Mouse (Mus musculus): ENCODE measurements at regions not wholly inside any gene's neighbourhood (a gene's known extent, or its start where the extent isn't known, plus 50 kb on each side); places are given as distances from the start of the nearest gene placed in this dataset.

DNA sequence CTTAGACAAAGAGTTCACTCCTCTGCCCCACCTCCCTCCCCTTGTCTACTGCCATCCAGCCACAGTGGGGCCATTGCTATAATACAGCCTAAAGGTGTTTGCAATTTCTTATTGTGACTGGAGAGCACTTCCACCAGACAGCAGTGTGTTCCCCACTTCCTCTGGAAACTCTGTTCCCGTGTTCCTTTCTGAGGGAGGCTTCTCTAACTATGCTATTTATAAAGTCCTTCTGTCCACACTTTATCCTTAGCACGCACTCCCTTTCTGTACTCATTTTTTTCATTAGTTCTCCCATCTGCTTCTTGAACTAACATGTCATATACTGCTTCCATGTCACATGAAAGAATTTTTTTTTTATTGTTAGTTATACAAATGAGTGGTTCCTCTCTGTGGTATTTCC is 52.0 kb upstream of the 4930432M17Rik start:
- Histone ChIP-seq H3K4me1 (replicated peaks) (no peaks in the 10 kb centered on the region), H3K9me3 (replicated peaks) (no peaks in the 10 kb centered on the region), H3K36me3 (no peaks in the 10 kb centered on the region), H3K9ac (no peak overlapping the region), H3K4me2 (no peak overlapping the region), H3K27ac (no peak overlapping the region), H3K4me3 (replicated peaks) (no peak overlapping the region), H3K27me3 (no peaks in the 10 kb centered on the region)
- WGBS (ENCODE audit: insufficient replicate concordance), result 38% methylated on average over 2 of the region's 2 CpGs
- no peak for DNase-seq
- no peak for ATAC-seq (ENCODE audit: low read depth)

DNA sequence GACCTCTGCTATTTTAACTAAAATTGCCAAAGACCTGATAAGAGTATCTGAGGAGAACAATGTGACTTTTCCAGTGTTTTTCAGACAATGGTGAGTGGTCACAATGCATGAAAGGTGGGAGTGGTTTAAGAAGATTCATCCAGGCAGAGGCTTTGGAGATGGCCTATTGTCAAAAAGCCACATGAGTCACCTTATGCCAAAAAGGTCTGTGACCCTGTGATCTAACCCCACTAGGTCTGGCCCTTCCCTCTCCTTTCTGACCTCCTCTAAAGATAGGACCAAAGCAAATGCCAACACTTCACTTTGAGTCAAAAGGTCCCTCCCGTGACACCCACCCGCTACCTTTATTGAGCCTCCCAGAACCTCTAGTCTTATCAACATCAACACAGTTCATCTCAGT is 52.4 kb upstream of the 4930432M17Rik start:
- no peaks in the 10 kb centered on the region for H3K36me3 ChIP-seq
- H3K4me3 ChIP-seq (replicated peaks), result no peak overlapping the region
- WGBS (ENCODE audit: insufficient replicate concordance), result 45% methylated on average over 2 of the region's 2 CpGs
- DNase-seq, result no peak
- no peak overlapping the region for H3K27ac ChIP-seq
- H3K9ac ChIP-seq, result no peak overlapping the region
- ATAC-seq (ENCODE audit: low read depth), result no peak
- H3K4me1 ChIP-seq (replicated peaks), result no peaks in the 10 kb centered on the region
- H3K27me3 ChIP-seq, result no peaks in the 10 kb centered on the region
- H3K9me3 ChIP-seq (replicated peaks), result no peaks in the 10 kb centered on the region
- H3K4me2 ChIP-seq, result no peak overlapping the region

DNA sequence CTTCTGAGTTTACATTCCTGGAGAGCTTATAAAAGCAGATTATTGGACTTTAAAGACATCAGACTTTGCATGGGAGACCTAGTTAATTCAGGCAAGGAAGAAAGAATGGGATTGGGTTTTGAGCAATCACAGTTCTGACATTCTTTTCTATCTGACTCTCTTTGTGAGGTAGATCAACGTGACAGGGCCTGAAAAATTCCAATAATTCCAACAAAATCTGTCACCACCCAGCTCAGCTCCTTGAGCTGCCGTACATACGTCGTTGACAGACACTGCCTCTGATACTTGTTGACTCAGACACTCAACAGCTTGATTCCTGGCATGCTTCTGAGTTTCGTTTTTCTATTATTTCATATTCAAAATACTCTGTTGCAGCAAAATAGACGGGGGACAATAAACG is 53.2 kb upstream of the 4930432M17Rik start:
- no peak overlapping the region for H3K4me3 ChIP-seq (replicated peaks)
- no peaks in the 10 kb centered on the region for H3K27me3 ChIP-seq
- H3K9ac ChIP-seq, result no peak overlapping the region
- H3K9me3 ChIP-seq (replicated peaks), result no peaks in the 10 kb centered on the region
- H3K4me2 ChIP-seq, result no peak overlapping the region
- 66% methylated on average over 7 of the region's 7 CpGs for WGBS (ENCODE audit: insufficient replicate concordance)
- no peak for DNase-seq
- H3K27ac ChIP-seq, result no peak overlapping the region
- no peak for ATAC-seq (ENCODE audit: low read depth)
- no peaks in the 10 kb centered on the region for H3K4me1 ChIP-seq (replicated peaks)
- no peaks in the 10 kb centered on the region for H3K36me3 ChIP-seq

DNA sequence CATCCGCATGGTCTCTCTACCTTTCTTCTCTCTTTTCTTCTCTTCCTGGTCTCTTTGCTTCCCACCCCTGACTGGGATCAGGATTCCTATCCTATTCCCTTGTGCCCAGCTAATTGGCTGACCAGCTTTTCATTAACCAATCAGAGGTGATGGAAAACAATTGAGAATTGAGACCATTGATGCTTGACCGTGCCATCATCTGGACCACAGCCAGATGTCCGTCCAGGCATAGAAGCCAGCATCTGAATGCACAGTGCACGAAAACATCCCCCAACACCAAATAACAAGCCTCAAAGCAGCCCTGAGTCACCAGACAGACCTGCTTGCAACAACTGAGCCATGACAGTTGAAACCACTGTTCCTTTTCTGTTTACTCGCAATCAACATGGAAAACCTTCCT is 54.5 kb upstream of the 4930432M17Rik start:
- no peaks in the 10 kb centered on the region for H3K9me3 ChIP-seq (replicated peaks)
- no peaks in the 10 kb centered on the region for H3K4me1 ChIP-seq (replicated peaks)
- 70% methylated on average over 5 of the region's 5 CpGs for WGBS (ENCODE audit: insufficient replicate concordance)
- ATAC-seq (ENCODE audit: low read depth), result no peak
- H3K4me3 ChIP-seq (replicated peaks), result no peak overlapping the region
- no peaks in the 10 kb centered on the region for H3K36me3 ChIP-seq
- H3K27me3 ChIP-seq, result no peaks in the 10 kb centered on the region
- H3K27ac ChIP-seq, result no peak overlapping the region
- H3K4me2 ChIP-seq, result no peak overlapping the region
- no peak for DNase-seq
- H3K9ac ChIP-seq, result no peak overlapping the region

DNA sequence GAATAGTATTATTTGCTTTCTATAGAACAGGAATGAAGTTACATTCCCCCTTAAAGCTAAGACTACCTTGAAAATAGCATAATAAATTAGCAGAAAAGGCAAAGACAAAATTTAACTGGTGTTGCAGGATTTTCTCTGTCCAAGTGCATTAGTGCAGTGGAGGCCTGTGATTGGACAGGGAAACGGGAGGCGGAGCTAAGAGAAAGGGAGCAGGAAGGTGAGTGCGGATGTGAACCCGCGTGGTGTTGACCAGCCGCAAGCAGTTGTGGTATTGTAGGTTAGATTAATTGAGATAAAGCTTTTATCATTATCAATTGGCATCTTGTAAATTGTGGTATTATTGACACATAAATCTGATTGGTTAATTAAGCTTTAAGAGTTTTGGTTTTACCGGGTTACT is 55.8 kb upstream of the 4930432M17Rik start:
- 64% methylated on average over 7 of the region's 7 CpGs for WGBS (ENCODE audit: insufficient replicate concordance)
- Histone ChIP-seq H3K4me3 (replicated peaks) (no peak overlapping the region), H3K9ac (no peak overlapping the region), H3K4me1 (replicated peaks) (no peaks in the 10 kb centered on the region), H3K27ac (no peak overlapping the region), H3K36me3 (no peaks in the 10 kb centered on the region), H3K27me3 (no peaks in the 10 kb centered on the region), H3K4me2 (0 out of 2 replicates have a peak overlapping the region, but pooled peaks have one; percentile 8), H3K9me3 (replicated peaks) (no peaks in the 10 kb centered on the region)
- no peak for ATAC-seq (ENCODE audit: low read depth)
- no peak for DNase-seq

DNA sequence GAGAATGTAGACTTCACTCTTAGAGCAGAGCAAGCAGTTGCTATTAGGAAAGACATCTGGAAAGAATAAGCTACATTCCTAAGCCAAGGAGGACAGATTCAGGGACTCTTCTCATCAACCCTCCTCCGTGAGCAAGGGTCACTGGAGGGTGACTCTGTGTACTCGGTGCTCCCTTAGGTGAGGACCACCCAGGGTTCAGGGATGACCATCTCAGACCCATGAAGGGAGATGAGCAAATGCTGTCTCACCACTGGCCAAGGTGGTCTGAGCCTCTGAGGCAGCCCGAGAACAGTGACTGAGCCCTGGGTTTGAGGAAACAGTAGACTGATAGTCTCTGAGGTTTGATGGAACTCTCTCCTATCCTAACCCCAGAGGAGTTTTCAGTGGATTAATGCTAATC is 57.3 kb upstream of the 4930432M17Rik start:
- 62% methylated on average over 3 of the region's 3 CpGs for WGBS (ENCODE audit: insufficient replicate concordance)
- Histone ChIP-seq H3K27ac (no peak overlapping the region), H3K9me3 (replicated peaks) (no peaks in the 10 kb centered on the region), H3K27me3 (no peaks in the 10 kb centered on the region), H3K9ac (no peak overlapping the region), H3K36me3 (no peaks in the 10 kb centered on the region), H3K4me3 (replicated peaks) (no peak overlapping the region), H3K4me2 (no peak overlapping the region), H3K4me1 (replicated peaks) (no peaks in the 10 kb centered on the region)
- ATAC-seq (ENCODE audit: low read depth), result no peak
- no peak for DNase-seq

DNA sequence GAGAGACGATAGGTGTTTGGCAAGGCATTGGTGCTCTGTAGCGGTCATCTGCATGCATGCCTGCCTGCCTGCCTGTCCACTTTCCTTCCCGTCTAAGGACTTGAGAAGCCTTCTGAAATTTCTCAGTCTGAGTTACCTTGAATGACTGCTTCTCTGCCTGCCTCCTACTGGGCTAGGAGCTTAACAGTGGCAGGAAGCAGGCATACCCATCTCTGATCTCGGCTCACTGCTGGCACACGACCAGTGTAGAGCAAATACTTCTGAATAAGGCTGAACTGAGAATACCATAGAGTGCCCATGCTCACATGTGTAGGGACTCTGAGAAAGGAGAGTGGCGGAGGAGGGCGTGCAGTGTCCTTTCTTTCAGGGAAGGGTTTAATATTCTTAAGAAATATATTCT is 60.7 kb upstream of the 4930432M17Rik start:
- Histone ChIP-seq H3K4me2 (no peak overlapping the region), H3K9me3 (replicated peaks) (no peaks in the 10 kb centered on the region), H3K27me3 (no peaks in the 10 kb centered on the region), H3K4me3 (replicated peaks) (no peak overlapping the region), H3K9ac (no peak overlapping the region), H3K27ac (no peak overlapping the region), H3K36me3 (no peaks in the 10 kb centered on the region), H3K4me1 (replicated peaks) (no peaks in the 10 kb centered on the region)
- no peak for DNase-seq
- ATAC-seq (ENCODE audit: low read depth), result no peak
- WGBS (ENCODE audit: insufficient replicate concordance), result 61% methylated on average over 7 of the region's 7 CpGs

DNA sequence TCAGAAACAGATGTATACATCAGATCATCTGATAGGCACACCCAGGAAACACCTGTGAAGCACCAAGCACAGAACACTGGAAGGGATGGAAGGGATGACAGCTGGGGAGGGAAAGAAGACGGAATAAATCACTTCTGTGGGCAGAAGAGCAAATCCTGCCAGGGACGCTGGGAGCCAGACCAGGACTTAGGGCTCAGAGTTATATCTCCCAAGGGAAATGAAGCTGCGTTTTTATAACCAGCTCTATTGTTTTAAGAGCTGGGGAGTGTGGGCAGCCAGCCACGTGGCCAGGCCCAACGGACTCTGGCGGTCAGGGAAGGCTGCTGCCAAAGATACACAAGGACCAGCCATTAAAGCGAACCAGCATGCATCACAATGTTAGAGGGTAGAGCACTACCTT is 61.5 kb upstream of the 4930432M17Rik start:
- Histone ChIP-seq H3K27me3 (no peaks in the 10 kb centered on the region), H3K9ac (no peak overlapping the region), H3K4me1 (replicated peaks) (no peaks in the 10 kb centered on the region), H3K36me3 (no peaks in the 10 kb centered on the region), H3K9me3 (replicated peaks) (no peaks in the 10 kb centered on the region), H3K27ac (no peak overlapping the region), H3K4me3 (replicated peaks) (no peak overlapping the region), H3K4me2 (no peak overlapping the region)
- ATAC-seq (ENCODE audit: low read depth), result no peak
- DNase-seq, result no peak
- WGBS (ENCODE audit: insufficient replicate concordance), result 47% methylated on average over 7 of the region's 7 CpGs

DNA sequence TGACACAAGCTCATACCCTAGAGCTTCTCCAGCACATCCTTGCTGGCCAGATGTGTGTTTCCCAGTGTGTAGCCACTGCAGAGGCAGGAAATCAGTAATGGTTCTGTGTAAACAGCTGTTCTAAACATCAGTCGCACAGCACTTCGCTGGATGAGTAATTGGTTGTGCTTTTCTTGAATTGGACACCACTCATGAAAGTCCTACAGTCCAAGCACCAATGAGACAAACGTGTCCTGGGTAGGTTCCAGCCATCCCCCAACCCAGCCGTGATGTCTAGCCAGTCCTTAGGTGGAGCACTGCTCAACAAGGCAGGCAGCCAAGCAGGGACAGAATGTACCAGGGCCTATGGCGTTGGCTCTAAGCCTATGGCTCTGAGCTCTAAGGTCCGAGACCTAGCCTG is 65.8 kb upstream of the 4930432M17Rik start:
- Histone ChIP-seq H3K4me2 (no peak overlapping the region), H3K4me1 (replicated peaks) (no peaks in the 10 kb centered on the region), H3K9ac (no peak overlapping the region), H3K9me3 (replicated peaks) (no peaks in the 10 kb centered on the region), H3K36me3 (no peaks in the 10 kb centered on the region), H3K27ac (no peak overlapping the region), H3K27me3 (no peaks in the 10 kb centered on the region), H3K4me3 (replicated peaks) (no peak overlapping the region)
- WGBS (ENCODE audit: insufficient replicate concordance), result 71% methylated on average over 6 of the region's 6 CpGs
- no peak for ATAC-seq (ENCODE audit: low read depth)
- no peak for DNase-seq

DNA sequence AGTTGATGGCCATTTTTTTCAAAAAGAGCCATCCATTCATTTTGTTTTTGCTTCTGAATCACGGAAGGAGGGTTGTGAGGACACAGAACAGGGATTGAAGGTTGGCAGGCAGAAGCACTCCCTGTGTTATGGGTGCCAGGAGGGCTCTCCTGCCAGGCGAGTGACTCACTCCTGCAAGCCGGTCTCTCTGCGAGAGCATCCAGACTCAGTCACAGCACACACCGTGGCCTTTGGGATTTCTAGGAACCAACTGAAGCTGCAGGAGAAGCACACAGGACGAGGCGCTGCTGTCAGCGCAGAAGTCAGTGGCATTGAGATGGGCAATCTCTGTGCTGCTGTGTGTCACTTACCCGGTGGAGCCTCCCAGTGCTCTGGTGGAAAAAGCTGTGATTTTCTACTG is 66.5 kb upstream of the 4930432M17Rik start:
- DNase-seq, result no peak

DNA sequence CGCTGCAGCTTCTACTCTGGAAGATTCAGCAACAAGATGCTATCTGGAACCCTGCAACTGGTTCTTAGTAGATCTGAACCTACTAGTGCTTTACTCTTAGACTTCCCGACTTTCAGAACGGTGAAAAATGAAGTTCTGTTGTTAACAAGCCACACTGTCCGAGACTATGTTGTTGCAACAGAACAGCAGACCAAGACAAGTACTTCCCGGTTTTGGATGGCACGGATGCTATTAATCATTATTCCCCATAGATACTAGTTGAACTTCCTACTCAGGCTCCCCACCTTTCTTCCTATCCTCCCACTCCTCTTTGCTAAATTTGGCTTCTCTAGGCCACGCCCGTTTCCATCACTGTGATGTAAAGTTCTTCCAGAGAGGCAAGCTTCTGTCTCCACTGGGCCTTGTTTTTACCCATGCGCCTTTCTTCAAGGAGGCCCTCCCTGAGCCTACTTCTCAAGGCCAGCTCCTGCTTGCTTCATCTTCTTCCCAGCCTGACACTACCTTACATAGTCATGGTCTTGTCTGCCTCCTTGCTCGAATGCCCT is 67.7 kb upstream of the 4930432M17Rik start:
- no peak for DNase-seq
- H3K9me3 ChIP-seq (replicated peaks), result no peaks in the 10 kb centered on the region
- H3K27ac ChIP-seq, result no peak overlapping the region
- no peak overlapping the region for H3K4me3 ChIP-seq (replicated peaks)
- no peaks in the 10 kb centered on the region for H3K36me3 ChIP-seq
- no peak for ATAC-seq (ENCODE audit: low read depth)
- no peaks in the 10 kb centered on the region for H3K27me3 ChIP-seq
- no peak overlapping the region for H3K9ac ChIP-seq
- no peak overlapping the region for H3K4me2 ChIP-seq
- no peaks in the 10 kb centered on the region for H3K4me1 ChIP-seq (replicated peaks)
- WGBS (ENCODE audit: insufficient replicate concordance), result 70% methylated on average over 10 of the region's 10 CpGs

More for the DNA sequence above, 66.5 kb upstream of the 4930432M17Rik start:
- Histone ChIP-seq H3K27ac (no peak overlapping the region), H3K4me2 (no peak overlapping the region), H3K9ac (no peak overlapping the region), H3K4me3 (replicated peaks) (no peak overlapping the region), H3K27me3 (no peaks in the 10 kb centered on the region), H3K4me1 (replicated peaks) (no peaks in the 10 kb centered on the region), H3K36me3 (no peaks in the 10 kb centered on the region), H3K9me3 (replicated peaks) (no peaks in the 10 kb centered on the region)
- 76% methylated on average over 9 of the region's 9 CpGs for WGBS (ENCODE audit: insufficient replicate concordance)
- ATAC-seq (ENCODE audit: low read depth), result no peak

DNA sequence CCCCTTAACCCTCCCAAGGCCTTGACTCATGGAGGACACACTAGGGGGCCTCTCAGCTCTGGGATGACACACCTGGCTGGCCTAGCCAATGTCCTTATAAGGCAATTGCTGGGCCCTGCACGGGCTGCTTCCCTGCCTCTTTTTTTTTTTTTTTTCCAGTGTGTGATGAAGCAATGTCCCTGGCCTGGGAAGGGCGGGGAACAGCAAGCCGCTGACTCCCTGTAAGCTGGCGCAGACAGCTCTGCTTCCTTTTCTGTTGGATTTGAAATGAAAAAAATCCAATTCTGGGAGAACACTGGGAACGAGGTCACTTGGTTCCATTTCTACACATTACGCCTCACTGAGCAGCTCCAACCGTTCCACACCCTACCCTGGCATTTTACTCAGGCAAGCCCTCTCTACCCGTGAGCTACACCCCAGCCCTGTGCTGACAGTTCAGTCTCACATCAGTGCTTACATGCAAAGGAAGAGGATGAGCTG is 68.4 kb upstream of the 4930432M17Rik start:
- Histone ChIP-seq H3K9me3 (replicated peaks) (no peaks in the 10 kb centered on the region), H3K9ac (no peak overlapping the region), H3K36me3 (no peaks in the 10 kb centered on the region), H3K27ac (no peak overlapping the region), H3K4me2 (no peak overlapping the region), H3K4me1 (replicated peaks) (no peaks in the 10 kb centered on the region), H3K4me3 (replicated peaks) (no peak overlapping the region), H3K27me3 (no peaks in the 10 kb centered on the region)
- DNase-seq (no peak), ATAC-seq (ENCODE audit: low read depth) (no peak)
- WGBS (ENCODE audit: insufficient replicate concordance), result 68% methylated on average over 8 of the region's 8 CpGs

All from liver, embryonic 13.5 days (tissue).